Mouse (Mus musculus): Measurements from ENCODE around the gene Arhgef39.

- TF ChIP-seq CTCF (IDR thresholded peaks at IDR 0.05; ENCODE audit: extremely low read depth, insufficient read length, insufficient replicate concordance, low read depth, low read length) (no peak), POLR2A (IDR thresholded peaks at IDR 0.05; ENCODE audit: low read depth, low read length) (no peak)
Observed at GRCm38 (mm10) chr4:43530081-43530501, 30.6 kb upstream of the Arhgef39 start.
